ENCODE assay signal across 16 mouse cellular contexts in the genomic region with DNA sequence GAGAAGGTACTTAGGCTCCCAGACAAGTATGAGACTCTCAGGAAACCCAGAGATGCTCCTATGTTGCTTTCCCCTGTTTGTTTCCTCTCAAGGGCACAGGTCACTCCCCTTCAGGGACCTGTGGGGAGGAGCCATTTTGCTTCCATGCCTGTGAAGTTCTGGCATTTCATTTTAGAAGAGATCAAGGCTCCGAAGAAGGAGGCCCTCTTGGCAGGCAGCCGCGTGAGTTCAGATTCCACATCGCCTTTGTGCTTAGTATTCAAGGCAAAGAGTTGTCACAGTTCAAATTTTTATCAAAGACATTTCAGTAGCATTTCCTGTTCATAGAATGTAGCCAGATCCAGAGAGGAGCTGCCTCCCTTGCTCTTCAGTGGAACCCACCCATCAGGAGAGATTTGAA.
A peak's percentile ranks its signal among the peaks of the same experiment; 100 is the strongest.
DNase-seq lines count a peak whose midpoint lies in the region; ATAC-seq and TF ChIP-seq lines count a peak whose summit lies in the region.
"Had no signal": no experiment of that assay in that cellular context is flagged by ENCODE, and none has a peak within 500 bp of the region (broad histone marks: within the 10 kb centered on the region; RNA-seq: fewer than 3 reads in every experiment).

No protein-coding gene starts in this region.

- no peak overlapping the region for H3K4me3 ChIP-seq in kidney, embryonic 14.5 days (ENCODE audit: low read length)
- no peak overlapping the region for H3K4me3 ChIP-seq in lung, postnatal 0 days (ENCODE audit: low read depth, low read length)
- no peak overlapping the region for H3K4me3 ChIP-seq in liver, embryonic 12.5 days
- H3K4me3 ChIP-seq: embryonic facial prominence, embryonic 13.5 days; forebrain, embryonic 13.5 days; layer of hippocampus, adult 2 months had no signal

- peaks cover 5% of the 10 kb centered on the region; the same call in 1 of the 2 replicates for H3K9me3 ChIP-seq in kidney, embryonic 14.5 days (ENCODE audit: control insufficient read depth, low read length)
- no peaks in the 10 kb centered on the region for H3K9me3 ChIP-seq in lung, postnatal 0 days (ENCODE audit: low read length)
- no peaks in the 10 kb centered on the region for H3K9me3 ChIP-seq in liver, embryonic 12.5 days (replicated peaks)
- H3K9me3 ChIP-seq: embryonic facial prominence, embryonic 13.5 days; forebrain, embryonic 13.5 days had no signal

- no peak for TF ChIP-seq CTCF in lung, postnatal 0 days (IDR thresholded peaks at IDR 0.05)

- no peaks in the 10 kb centered on the region for H3K27me3 ChIP-seq in kidney, embryonic 14.5 days (ENCODE audit: control insufficient read depth, insufficient read depth, low read length)
- no peaks in the 10 kb centered on the region for H3K27me3 ChIP-seq in lung, postnatal 0 days (replicated peaks; ENCODE audit: insufficient read depth, low read length)
- H3K27me3 ChIP-seq in liver, embryonic 12.5 days (replicated peaks), result no peaks in the 10 kb centered on the region
- H3K27me3 ChIP-seq: embryonic facial prominence, embryonic 13.5 days; forebrain, embryonic 13.5 days; Patski had no signal

- peak; percentile 33 for DNase-seq in kidney, adult 11 months
- peak; percentile 37 for DNase-seq in adrenal gland, postnatal 25 days
- DNase-seq in heart, postnatal 14 days, result peak; percentile 44 to 45
- peak; percentile 16 for DNase-seq in lung, postnatal 0 days (ENCODE audit: low spot score)
- no peak for DNase-seq in embryo, embryonic 11 days
- no peak for DNase-seq in embryo, embryonic 9.5 days (ENCODE audit: extremely low spot score)
- DNase-seq: cerebellum, adult 8-10 months; right cerebral cortex, postnatal 14 days had no signal

- WGBS in kidney, embryonic 14.5 days, result 80% methylated on average over 4 of the region's 4 CpGs
- 60% methylated on average over 4 of the region's 4 CpGs for WGBS in lung, postnatal 0 days
- WGBS in liver, embryonic 12.5 days (ENCODE audit: insufficient replicate concordance), result 68% methylated on average over 4 of the region's 4 CpGs

- H3K4me2 ChIP-seq in kidney, embryonic 14.5 days (replicated peaks; ENCODE audit: low read depth, low read length), result no peak overlapping the region
- H3K4me2 ChIP-seq in lung, postnatal 0 days (replicated peaks; ENCODE audit: low read depth, low read length), result no peak overlapping the region
- no peak overlapping the region for H3K4me2 ChIP-seq in liver, embryonic 12.5 days
- H3K4me2 ChIP-seq: embryonic facial prominence, embryonic 13.5 days; forebrain, embryonic 13.5 days; hindbrain, embryonic 14.5 days had no signal

- H3K4me1 ChIP-seq in kidney, embryonic 14.5 days (ENCODE audit: control insufficient read depth, insufficient read depth, low read length), result no peaks in the 10 kb centered on the region
- H3K4me1 ChIP-seq in lung, postnatal 0 days (ENCODE audit: insufficient read depth, low read depth, low read length), result no peaks in the 10 kb centered on the region; the same call in 1 of the 2 replicates
- H3K4me1 ChIP-seq in liver, embryonic 12.5 days, result no peaks in the 10 kb centered on the region

- intact Hi-C loops in heart, postnatal 14 days (cut with DNase I), result no loop called here

- no peak overlapping the region for H3K27ac ChIP-seq in kidney, embryonic 14.5 days (ENCODE audit: low read depth, low read length)
- H3K27ac ChIP-seq in lung, postnatal 0 days (ENCODE audit: low read length), result no peak overlapping the region
- H3K27ac ChIP-seq in liver, embryonic 12.5 days, result no peak overlapping the region
- H3K27ac ChIP-seq: embryonic facial prominence, embryonic 13.5 days; forebrain, embryonic 13.5 days; hindbrain, embryonic 14.5 days; layer of hippocampus, adult 2 months had no signal

- H3K36me3 ChIP-seq in kidney, embryonic 14.5 days (ENCODE audit: control insufficient read depth, insufficient read depth, low read length), result no peaks in the 10 kb centered on the region
- H3K36me3 ChIP-seq in lung, postnatal 0 days (ENCODE audit: insufficient read depth, low read length), result no peaks in the 10 kb centered on the region
- no peaks in the 10 kb centered on the region for H3K36me3 ChIP-seq in liver, embryonic 12.5 days
- H3K36me3 ChIP-seq: embryonic facial prominence, embryonic 13.5 days had no signal

- no peak for TF ChIP-seq EP300 in lung, postnatal 0 days (IDR thresholded peaks at IDR 0.05)

- no peak overlapping the region for H3K9ac ChIP-seq in kidney, embryonic 14.5 days (ENCODE audit: low read depth, low read length)
- H3K9ac ChIP-seq in lung, postnatal 0 days (replicated peaks; ENCODE audit: low read depth), result no peak overlapping the region
- no peak overlapping the region for H3K9ac ChIP-seq in liver, embryonic 12.5 days
- H3K9ac ChIP-seq: embryonic facial prominence, embryonic 13.5 days; forebrain, embryonic 13.5 days; hindbrain, embryonic 14.5 days had no signal

- no peak for ATAC-seq in kidney, embryonic 14.5 days (ENCODE audit: low FRiP score, low TSS enrichment)
- no peak for ATAC-seq in lung, postnatal 0 days
- ATAC-seq in liver, embryonic 12.5 days, result no peak
- ATAC-seq: forebrain, embryonic 13.5 days; midbrain, embryonic 16.5 days; Patski had no signal

Comparison
In these comparisons a context has a peak if more than half of its experiments do, and no peak if none do; other contexts are left out.
1. DNase-seq: peak in kidney, adult 11 months (single experiment), adrenal gland, postnatal 25 days (single experiment), heart, postnatal 14 days (2 of 2) and lung, postnatal 0 days (single experiment); none in embryo, embryonic 11 days (single experiment) and embryo, embryonic 9.5 days (single experiment).